Mouse (Mus musculus): ENCODE results near the gene Olfr596. TPM values are rescaled to one million over a fixed set of nuclear protein-coding genes. Genes with fewer than 3 reads are reported as not detected.
"Not testable (repeated sequence)": the region's sequence is repeated elsewhere in the genome, so short reads cannot be mapped to it uniquely, and the experiment has no call there.

Olfr596 gene
- total RNA-seq (2021): not detected
- polyA plus RNA-seq (2012; rRNA removed): not detected in 2 replicates
- long read RNA-seq: 0 reads

DNA sequence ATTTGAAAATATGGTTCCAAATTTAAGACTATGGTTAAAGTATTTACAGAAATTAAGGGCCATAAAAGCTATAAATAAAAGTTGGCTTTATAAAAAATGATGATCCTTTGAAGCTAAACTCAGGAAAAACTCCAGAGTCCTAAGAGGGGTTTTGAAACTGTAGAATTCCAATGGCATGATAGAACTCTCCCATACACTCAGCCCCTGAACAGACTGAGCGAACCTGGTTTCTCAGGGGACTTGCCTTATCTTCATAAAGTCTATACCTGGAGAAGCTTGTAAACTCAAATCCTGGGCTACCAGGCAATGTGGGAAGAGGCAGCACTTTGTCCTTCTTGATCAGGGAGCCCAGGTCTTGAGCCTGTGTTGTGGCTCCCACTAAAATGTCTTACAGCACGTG is at the start of gene Olfr596:
Gene Olfr596, plus strand, starts transcription at position 301 of the 400 bp plus-strand sequence.
- DNase-seq: not testable (repeated sequence)

DNA sequence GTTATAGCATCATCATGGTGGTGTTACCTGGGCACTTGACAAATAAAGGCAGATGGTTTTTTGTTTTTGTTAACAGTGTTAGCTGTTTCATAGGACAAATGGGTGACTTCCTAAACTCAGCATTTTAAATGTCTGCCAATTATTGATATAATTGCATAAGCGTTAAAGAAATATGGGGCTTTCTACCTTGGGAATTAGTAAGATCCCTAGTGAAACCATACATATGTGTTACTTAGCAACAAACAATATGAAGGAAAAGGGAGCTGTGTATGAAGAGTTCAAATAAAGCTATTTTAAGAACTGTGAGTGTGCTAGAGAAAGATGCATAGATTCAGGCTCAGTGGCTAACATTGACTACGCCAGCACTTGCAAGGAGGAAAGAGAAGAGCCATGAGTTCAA is 10.6 kb downstream of the Olfr596 start, which contains the start of gene Olfr597:
Gene Olfr597, plus strand, starts transcription at position 301 of the 400 bp plus-strand sequence.
- not testable (repeated sequence) for DNase-seq

DNA sequence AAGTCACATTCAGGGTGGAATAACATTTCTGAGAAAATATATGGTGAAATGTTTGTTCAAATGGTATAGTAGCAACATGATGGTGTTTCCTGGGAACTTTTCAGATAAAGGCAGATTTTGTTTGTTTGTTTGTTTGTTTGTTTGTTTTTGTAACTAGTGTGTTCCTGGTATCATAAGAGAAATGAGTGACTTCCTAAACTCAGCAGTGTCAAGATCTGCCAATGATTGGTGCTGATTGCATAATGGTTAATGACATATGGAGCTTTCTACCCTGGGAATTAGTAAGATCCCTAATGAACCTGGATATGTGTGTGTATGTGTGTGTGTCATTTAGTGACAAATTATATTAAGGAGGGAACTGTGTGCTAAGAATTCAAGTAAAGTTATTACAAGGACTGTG is 17.8 kb downstream of the Olfr596 start, which contains the start of gene Olfr598:
Gene Olfr598, plus strand, starts transcription at position 301 of the 400 bp plus-strand sequence.
- DNase-seq: no peak

DNA sequence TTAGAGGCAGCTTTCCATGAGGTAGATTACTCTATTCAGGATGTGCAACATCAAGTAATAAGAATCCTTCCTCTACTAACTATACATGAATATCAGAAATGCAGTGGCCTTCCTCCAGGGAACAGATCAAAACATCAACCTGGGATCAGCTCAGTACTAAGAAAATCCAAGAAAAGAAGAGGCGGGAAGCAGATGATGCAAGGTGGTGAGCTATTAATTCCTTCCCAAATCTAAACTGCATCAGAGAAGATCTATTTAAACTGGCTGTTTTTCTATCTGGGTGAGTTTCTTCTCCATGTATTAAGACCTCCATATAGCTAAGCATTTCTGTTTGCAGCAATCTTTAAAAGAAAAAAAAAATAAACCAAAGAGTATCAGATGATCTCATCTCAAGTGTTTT is 30.2 kb downstream of the Olfr596 start, which contains the start of gene Olfr599:
Gene Olfr599, plus strand, starts transcription at position 301 of the 400 bp plus-strand sequence.
- DNase-seq: no peak

DNA sequence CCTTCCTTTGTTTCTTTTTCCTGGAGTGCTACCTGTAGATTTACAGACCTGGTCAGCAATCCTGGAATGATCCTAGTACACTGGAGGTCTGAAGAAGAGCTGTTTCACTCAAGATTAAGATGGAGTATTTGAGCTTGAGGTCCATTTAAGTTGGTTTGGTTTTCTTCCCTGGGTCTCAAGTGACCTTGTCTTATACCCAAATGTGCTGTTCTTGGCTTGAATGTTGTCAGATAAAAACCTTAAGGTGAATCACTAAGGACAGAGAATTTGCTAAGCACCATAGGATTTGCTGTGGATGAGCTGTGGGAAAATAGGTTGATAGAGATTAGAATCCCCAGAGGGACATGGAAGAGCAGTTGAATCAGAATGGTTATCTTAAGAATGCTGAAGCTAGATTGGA is 44.1 kb downstream of the Olfr596 start, which contains the start of gene Olfr600:
Gene Olfr600, minus strand, starts transcription at position 101 of the 400 bp plus-strand sequence.
- no peak for DNase-seq

Small RNA genes within 50 kb of the gene (microRNA-seq; reads per million reads assigned to microRNA genes)
- gene Gm23550 (0 reads per million in 2 experiments), gene Gm25171 (0 reads per million in 2 experiments)

Other genes with a start within 250 kb of the Olfr596 start
- not detected for gene Olfr584, start 223.8 kb upstream of the Olfr596 start, total RNA-seq (2021)
- gene Olfr584, start 223.8 kb upstream of the Olfr596 start, polyA plus RNA-seq (2012; rRNA removed): not detected in 2 replicates
- not detected for gene Olfr585, start 207.9 kb upstream of the Olfr596 start, total RNA-seq (2021)
- gene Olfr585, start 207.9 kb upstream of the Olfr596 start, polyA plus RNA-seq (2012; rRNA removed): not detected in 2 replicates
- gene Olfr586, start 180.0 kb upstream of the Olfr596 start, total RNA-seq (2021): not detected
- not detected in 2 replicates for gene Olfr586, start 180.0 kb upstream of the Olfr596 start, polyA plus RNA-seq (2012; rRNA removed)
- not detected for gene Olfr588-ps1, start 164.8 kb upstream of the Olfr596 start, total RNA-seq (2021)
- not detected in 2 replicates for gene Olfr588-ps1, start 164.8 kb upstream of the Olfr596 start, polyA plus RNA-seq (2012; rRNA removed)
- not detected for gene Olfr589, start 149.3 kb upstream of the Olfr596 start, total RNA-seq (2021)
- gene Olfr589, start 149.3 kb upstream of the Olfr596 start, polyA plus RNA-seq (2012; rRNA removed): not detected in 2 replicates
- gene Olfr591, start 127.3 kb upstream of the Olfr596 start, total RNA-seq (2021): not detected
- gene Olfr591, start 127.3 kb upstream of the Olfr596 start, polyA plus RNA-seq (2012; rRNA removed): not detected in 2 replicates
- not detected for gene Olfr592, start 120.8 kb upstream of the Olfr596 start, total RNA-seq (2021)
- gene Olfr592, start 120.8 kb upstream of the Olfr596 start, polyA plus RNA-seq (2012; rRNA removed): not detected in 2 replicates
- not detected for gene Olfr593, start 93.8 kb upstream of the Olfr596 start, total RNA-seq (2021)
- not detected in 2 replicates for gene Olfr593, start 93.8 kb upstream of the Olfr596 start, polyA plus RNA-seq (2012; rRNA removed)
- not detected for gene Olfr594, start 88.7 kb upstream of the Olfr596 start, total RNA-seq (2021)
- gene Olfr594, start 88.7 kb upstream of the Olfr596 start, polyA plus RNA-seq (2012; rRNA removed): not detected in 2 replicates
- gene Usp17ld, start 53.1 kb upstream of the Olfr596 start, total RNA-seq (2021): not detected
- gene Usp17ld, start 53.1 kb upstream of the Olfr596 start, polyA plus RNA-seq (2012; rRNA removed): not detected in 2 replicates
- not detected for gene Olfr597, start 10.7 kb downstream of the Olfr596 start, total RNA-seq (2021)
- not detected in 2 replicates for gene Olfr597, start 10.7 kb downstream of the Olfr596 start, polyA plus RNA-seq (2012; rRNA removed)
- not detected for gene Olfr598, start 17.9 kb downstream of the Olfr596 start, total RNA-seq (2021)
- gene Olfr598, start 17.9 kb downstream of the Olfr596 start, polyA plus RNA-seq (2012; rRNA removed): not detected in 2 replicates
- not detected for gene Olfr599, start 30.3 kb downstream of the Olfr596 start, total RNA-seq (2021)
- not detected in 2 replicates for gene Olfr599, start 30.3 kb downstream of the Olfr596 start, polyA plus RNA-seq (2012; rRNA removed)
- gene Olfr600, start 44.0 kb downstream of the Olfr596 start, total RNA-seq (2021): not detected
- not detected in 2 replicates for gene Olfr600, start 44.0 kb downstream of the Olfr596 start, polyA plus RNA-seq (2012; rRNA removed)
- not detected for gene Olfr601, start 57.0 kb downstream of the Olfr596 start, total RNA-seq (2021)
- not detected in 2 replicates for gene Olfr601, start 57.0 kb downstream of the Olfr596 start, polyA plus RNA-seq (2012; rRNA removed)
- gene Olfr603, start 80.5 kb downstream of the Olfr596 start, total RNA-seq (2021): not detected
- gene Olfr603, start 80.5 kb downstream of the Olfr596 start, polyA plus RNA-seq (2012; rRNA removed): not detected in 2 replicates
- gene Usp17lc, start 109.4 kb downstream of the Olfr596 start, total RNA-seq (2021): not detected
- gene Usp17lc, start 109.4 kb downstream of the Olfr596 start, polyA plus RNA-seq (2012; rRNA removed): not detected in 2 replicates
- gene Olfr605, start 139.8 kb downstream of the Olfr596 start, total RNA-seq (2021): not detected
- gene Olfr605, start 139.8 kb downstream of the Olfr596 start, polyA plus RNA-seq (2012; rRNA removed): not detected in 2 replicates
- gene Olfr606, start 143.4 kb downstream of the Olfr596 start, total RNA-seq (2021): not detected
- gene Olfr606, start 143.4 kb downstream of the Olfr596 start, polyA plus RNA-seq (2012; rRNA removed): not detected in 2 replicates
- not detected for gene Olfr607, start 158.5 kb downstream of the Olfr596 start, total RNA-seq (2021)
- gene Olfr607, start 158.5 kb downstream of the Olfr596 start, polyA plus RNA-seq (2012; rRNA removed): not detected in 2 replicates
- gene Olfr608, start 164.2 kb downstream of the Olfr596 start, total RNA-seq (2021): not detected
- gene Olfr608, start 164.2 kb downstream of the Olfr596 start, polyA plus RNA-seq (2012; rRNA removed): not detected in 2 replicates
- not detected for gene Olfr609, start 192.4 kb downstream of the Olfr596 start, total RNA-seq (2021)
- gene Olfr609, start 192.4 kb downstream of the Olfr596 start, polyA plus RNA-seq (2012; rRNA removed): not detected in 2 replicates
- gene Olfr610, start 206.5 kb downstream of the Olfr596 start, total RNA-seq (2021): not detected
- gene Olfr610, start 206.5 kb downstream of the Olfr596 start, polyA plus RNA-seq (2012; rRNA removed): not detected in 2 replicates
- not detected for gene Olfr611, start 215.2 kb downstream of the Olfr596 start, total RNA-seq (2021)
- gene Olfr611, start 215.2 kb downstream of the Olfr596 start, polyA plus RNA-seq (2012; rRNA removed): not detected in 2 replicates
- gene Olfr612, start 237.1 kb downstream of the Olfr596 start, total RNA-seq (2021): not detected
- not detected in 2 replicates for gene Olfr612, start 237.1 kb downstream of the Olfr596 start, polyA plus RNA-seq (2012; rRNA removed)
- not detected for gene Olfr613, start 242.4 kb downstream of the Olfr596 start, total RNA-seq (2021)
- not detected in 2 replicates for gene Olfr613, start 242.4 kb downstream of the Olfr596 start, polyA plus RNA-seq (2012; rRNA removed)

Measured in adrenal gland, adult 2 months (tissue).